Mouse (Mus musculus): ENCODE results near the gene Cux2. TPM values are rescaled to one million over a fixed set of nuclear protein-coding genes. Genes with fewer than 3 reads are reported as not detected.

The Cux2 gene
- polyA plus RNA-seq, 1 experiment from 2014 or later = 9.0 TPM

GRCm38 (mm10) chr5:121834241-121834606, 215.7 kb downstream of the Cux2 start:
- Histone ChIP-seq H3K9me3 (ENCODE audit: low read length) (no peaks in the 10 kb centered on the region), H3K36me3 (ENCODE audit: insufficient read depth, low read length) (no peaks in the 10 kb centered on the region), H3K4me2 (replicated peaks; ENCODE audit: low read depth, low read length) (peak overlapping the region; percentile 97), H3K9ac (replicated peaks; ENCODE audit: low read length) (no peak overlapping the region; the same call in 1 of the 2 replicates), H3K4me3 (ENCODE audit: low read length) (peak overlapping the region; percentile 87), H3K27me3 (ENCODE audit: insufficient read depth, low read length) (no peaks in the 10 kb centered on the region), H3K4me1 (ENCODE audit: insufficient read depth, low read length) (peaks cover 59% of the 10 kb centered on the region), H3K27ac (ENCODE audit: low read length) (peak overlapping the region; percentile 88)
- no peak for ATAC-seq (ENCODE audit: low FRiP score, low TSS enrichment)
- 54% methylated on average over 7 of the region's 7 CpGs for WGBS

- peak overlapping the region; percentile 88 for H3K27ac ChIP-seq (ENCODE audit: low read length)
- H3K27me3 ChIP-seq (ENCODE audit: insufficient read depth, low read length) = no peaks in the 10 kb centered on the region
- peaks cover 59% of the 10 kb centered on the region for H3K4me1 ChIP-seq (ENCODE audit: insufficient read depth, low read length)
- peak overlapping the region; percentile 38; the same call in 1 of the 2 replicates for H3K9ac ChIP-seq (replicated peaks; ENCODE audit: low read length)
- no peaks in the 10 kb centered on the region for H3K9me3 ChIP-seq (ENCODE audit: low read length)
- H3K36me3 ChIP-seq (ENCODE audit: insufficient read depth, low read length) = no peaks in the 10 kb centered on the region
- peak overlapping the region; percentile 87 for H3K4me3 ChIP-seq (ENCODE audit: low read length)
- H3K4me2 ChIP-seq (replicated peaks; ENCODE audit: low read depth, low read length) = peak overlapping the region; percentile 97
- 19% methylated on average over 10 of the region's 10 CpGs for WGBS
- ATAC-seq (ENCODE audit: low FRiP score, low TSS enrichment) = peak; percentile 20
Observed at GRCm38 (mm10) chr5:121833572-121834240, 216.2 kb downstream of the Cux2 start.

GRCm38 (mm10) chr5:121833159-121833558, 216.7 kb downstream of the Cux2 start:
- peak overlapping the region; percentile 38; the same call in 1 of the 2 replicates for H3K9ac ChIP-seq (replicated peaks; ENCODE audit: low read length)
- peaks cover 61% of the 10 kb centered on the region for H3K4me1 ChIP-seq (ENCODE audit: insufficient read depth, low read length)
- peak overlapping the region; percentile 87; the same call in 1 of the 2 replicates for H3K4me3 ChIP-seq (ENCODE audit: low read length)

GRCm38 (mm10) chr5:121832376-121833155, 217.3 kb downstream of the Cux2 start:
- H3K36me3 ChIP-seq (ENCODE audit: insufficient read depth, low read length) = peaks cover 10% of the 10 kb centered on the region
- H3K4me1 ChIP-seq (ENCODE audit: insufficient read depth, low read length) = peaks cover 55% of the 10 kb centered on the region
- no peaks in the 10 kb centered on the region for H3K9me3 ChIP-seq (ENCODE audit: low read length)
- H3K9ac ChIP-seq (replicated peaks; ENCODE audit: low read length) = peak overlapping the region; percentile 36; the same call in 1 of the 2 replicates
- 65% methylated on average over 6 of the region's 6 CpGs for WGBS
- no peak for ATAC-seq (ENCODE audit: low FRiP score, low TSS enrichment)
- no peaks in the 10 kb centered on the region for H3K27me3 ChIP-seq (ENCODE audit: insufficient read depth, low read length)
- peak overlapping the region; percentile 25; the same call in 1 of the 2 replicates for H3K4me2 ChIP-seq (replicated peaks; ENCODE audit: low read depth, low read length)
- no peak overlapping the region for H3K4me3 ChIP-seq (ENCODE audit: low read length)
- peak overlapping the region; percentile 88 for H3K27ac ChIP-seq (ENCODE audit: low read length)

More at GRCm38 (mm10) chr5:121833159-121833558, 216.7 kb downstream of the Cux2 start:
- H3K27me3 ChIP-seq (ENCODE audit: insufficient read depth, low read length) = no peaks in the 10 kb centered on the region
- 76% methylated on average over 2 of the region's 2 CpGs for WGBS
- no peaks in the 10 kb centered on the region for H3K9me3 ChIP-seq (ENCODE audit: low read length)
- peak overlapping the region; percentile 88 for H3K27ac ChIP-seq (ENCODE audit: low read length)
- no peak for ATAC-seq (ENCODE audit: low FRiP score, low TSS enrichment)
- H3K4me2 ChIP-seq (replicated peaks; ENCODE audit: low read depth, low read length) = peak overlapping the region; percentile 97
- H3K36me3 ChIP-seq (ENCODE audit: insufficient read depth, low read length) = peaks cover 4% of the 10 kb centered on the region

- Histone ChIP-seq H3K4me2 (replicated peaks; ENCODE audit: low read depth, low read length) (no peak overlapping the region), H3K27ac (ENCODE audit: low read length) (no peak overlapping the region), H3K4me3 (ENCODE audit: low read length) (no peak overlapping the region), H3K4me1 (ENCODE audit: insufficient read depth, low read length) (peaks cover 52% of the 10 kb centered on the region), H3K9me3 (ENCODE audit: low read length) (no peaks in the 10 kb centered on the region), H3K9ac (replicated peaks; ENCODE audit: low read length) (no peak overlapping the region), H3K27me3 (ENCODE audit: insufficient read depth, low read length) (no peaks in the 10 kb centered on the region), H3K36me3 (ENCODE audit: insufficient read depth, low read length) (peaks cover 10% of the 10 kb centered on the region)
- WGBS = 92% methylated on average over 6 of the region's 6 CpGs
- ATAC-seq (ENCODE audit: low FRiP score, low TSS enrichment) = no peak
Observed at GRCm38 (mm10) chr5:121831002-121831601, 218.8 kb downstream of the Cux2 start.

- Histone ChIP-seq H3K27me3 (ENCODE audit: insufficient read depth, low read length) (no peaks in the 10 kb centered on the region), H3K4me2 (replicated peaks; ENCODE audit: low read depth, low read length) (peak overlapping the region; percentile 81), H3K27ac (ENCODE audit: low read length) (no peak overlapping the region), H3K4me3 (ENCODE audit: low read length) (peak overlapping the region; percentile 46), H3K4me1 (ENCODE audit: insufficient read depth, low read length) (peaks cover 32% of the 10 kb centered on the region), H3K36me3 (ENCODE audit: insufficient read depth, low read length) (peaks cover 14% of the 10 kb centered on the region), H3K9me3 (ENCODE audit: low read length) (no peaks in the 10 kb centered on the region), H3K9ac (replicated peaks; ENCODE audit: low read length) (peak overlapping the region; percentile 51)
- WGBS = 9% methylated on average over 76 of the region's 82 CpGs
- peak; percentile 18; the same call in 1 of the 2 replicates for ATAC-seq (ENCODE audit: low FRiP score, low TSS enrichment)
Observed at GRCm38 (mm10) chr5:121828491-121829432, 221.1 kb downstream of the Cux2 start.

- no peak overlapping the region for H3K4me3 ChIP-seq (ENCODE audit: low read length)
- H3K9me3 ChIP-seq (ENCODE audit: low read length) = no peaks in the 10 kb centered on the region
- H3K9ac ChIP-seq (replicated peaks; ENCODE audit: low read length) = no peak overlapping the region
- peaks cover 14% of the 10 kb centered on the region for H3K36me3 ChIP-seq (ENCODE audit: insufficient read depth, low read length)
- H3K4me1 ChIP-seq (ENCODE audit: insufficient read depth, low read length) = peaks cover 26% of the 10 kb centered on the region
- 84% methylated on average over 4 of the region's 4 CpGs for WGBS
- H3K27me3 ChIP-seq (ENCODE audit: insufficient read depth, low read length) = no peaks in the 10 kb centered on the region
- no peak overlapping the region for H3K4me2 ChIP-seq (replicated peaks; ENCODE audit: low read depth, low read length)
- H3K27ac ChIP-seq (ENCODE audit: low read length) = no peak overlapping the region
- no peak for ATAC-seq (ENCODE audit: low FRiP score, low TSS enrichment)
Observed at GRCm38 (mm10) chr5:121827876-121828275, 222.0 kb downstream of the Cux2 start.

- no peak overlapping the region for H3K27ac ChIP-seq (ENCODE audit: low read length)
- H3K9me3 ChIP-seq (ENCODE audit: low read length) = no peaks in the 10 kb centered on the region
- H3K36me3 ChIP-seq (ENCODE audit: insufficient read depth, low read length) = peaks cover 23% of the 10 kb centered on the region
- H3K4me2 ChIP-seq (replicated peaks; ENCODE audit: low read depth, low read length) = no peak overlapping the region
- peaks cover 15% of the 10 kb centered on the region; the same call in 1 of the 2 replicates for H3K4me1 ChIP-seq (ENCODE audit: insufficient read depth, low read length)
- H3K27me3 ChIP-seq (ENCODE audit: insufficient read depth, low read length) = no peaks in the 10 kb centered on the region
- 90% methylated on average over 3 of the region's 3 CpGs for WGBS
- no peak overlapping the region for H3K4me3 ChIP-seq (ENCODE audit: low read length)
- no peak overlapping the region for H3K9ac ChIP-seq (replicated peaks; ENCODE audit: low read length)
- ATAC-seq (ENCODE audit: low FRiP score, low TSS enrichment) = no peak
Observed at GRCm38 (mm10) chr5:121825606-121826005, 224.3 kb downstream of the Cux2 start.

- no peaks in the 10 kb centered on the region for H3K27me3 ChIP-seq (ENCODE audit: insufficient read depth, low read length)
- no peaks in the 10 kb centered on the region for H3K9me3 ChIP-seq (ENCODE audit: low read length)
- no peak overlapping the region for H3K4me2 ChIP-seq (replicated peaks; ENCODE audit: low read depth, low read length)
- H3K4me3 ChIP-seq (ENCODE audit: low read length) = no peak overlapping the region
- peaks cover 13% of the 10 kb centered on the region; the same call in 1 of the 2 replicates for H3K4me1 ChIP-seq (ENCODE audit: insufficient read depth, low read length)
- H3K27ac ChIP-seq (ENCODE audit: low read length) = peak overlapping the region; percentile 77
- WGBS = 46% methylated on average over 4 of the region's 4 CpGs
- 0 out of 2 replicates have a peak overlapping the region, but pooled peaks have one; percentile 12 for H3K9ac ChIP-seq (replicated peaks; ENCODE audit: low read length)
- peak; percentile 33 for ATAC-seq (ENCODE audit: low FRiP score, low TSS enrichment)
- H3K36me3 ChIP-seq (ENCODE audit: insufficient read depth, low read length) = peaks cover 27% of the 10 kb centered on the region
Observed at GRCm38 (mm10) chr5:121824121-121824520, 225.8 kb downstream of the Cux2 start.
